Comparison of ENCODE assay signal across 17 mouse cellular contexts in genomic region chr16:95999291-95999690, GRCm38 (mm10). TPM values are rescaled to one million over a fixed set of nuclear protein-coding genes. Genes with fewer than 3 reads are reported as not detected.
DNase-seq lines count a peak whose midpoint lies in the region; ATAC-seq and TF ChIP-seq lines count a peak whose summit lies in the region.
"Had no signal": no experiment of that assay in that cellular context is flagged by ENCODE, and none has a peak within 500 bp of the region (broad histone marks: within the 10 kb centered on the region; RNA-seq: fewer than 3 reads in every experiment).

No protein-coding gene starts in this region.

- H3K4me2 ChIP-seq in heart, embryonic 13.5 days = no peak overlapping the region
- no peak overlapping the region for H3K4me2 ChIP-seq in myocyte (ENCODE audit: low read depth)
- H3K4me2 ChIP-seq: intestine, embryonic 15.5 days; liver, embryonic 11.5 days; lung, embryonic 14.5 days; neural tube, embryonic 12.5 days; stomach, embryonic 15.5 days had no signal

- no peak overlapping the region for H3K4me3 ChIP-seq in heart, embryonic 13.5 days
- H3K4me3 ChIP-seq in myocyte = no peak overlapping the region
- H3K4me3 ChIP-seq in embryonic facial prominence, embryonic 10.5 days = no peak overlapping the region
- H3K4me3 ChIP-seq: hindbrain, embryonic 10.5 days; intestine, embryonic 15.5 days; neural tube, embryonic 12.5 days; stomach, embryonic 15.5 days had no signal

- intact Hi-C loops in heart, postnatal 25 days (cut with DNase I) = no loop called here

- no peak overlapping the region for H3K9ac ChIP-seq in heart, embryonic 13.5 days
- H3K9ac ChIP-seq: intestine, embryonic 15.5 days; lung, embryonic 14.5 days; neural tube, embryonic 12.5 days; stomach, embryonic 15.5 days had no signal

- peaks cover 78% of the 10 kb centered on the region for H3K36me3 ChIP-seq in heart, embryonic 13.5 days
- peaks cover 55% of the 10 kb centered on the region for H3K36me3 ChIP-seq in myocyte (ENCODE audit: control insufficient read depth, insufficient read depth)
- H3K36me3 ChIP-seq in embryonic facial prominence, embryonic 10.5 days (replicated peaks) = peaks cover 80% of the 10 kb centered on the region

- DNase-seq in heart, postnatal 25 days (ENCODE audit: low spot score) = no peak
- DNase-seq in thymus, postnatal 4 days = peak; percentile 35
- DNase-seq in embryonic facial prominence, embryonic 10.5 days (ENCODE audit: low spot score) = no peak
- DNase-seq in embryo, embryonic 10.5 days (ENCODE audit: low spot score) = no peak
- DNase-seq: cerebellum, postnatal 25 days; kidney, postnatal 25 days; lung, embryonic 14.5 days; midbrain, embryonic 14.5 days had no signal

- H3K27ac ChIP-seq in heart, embryonic 13.5 days (replicated peaks) = no peak overlapping the region
- H3K27ac ChIP-seq in embryonic facial prominence, embryonic 10.5 days (replicated peaks) = no peak overlapping the region
- H3K27ac ChIP-seq: hindbrain, embryonic 10.5 days; intestine, embryonic 15.5 days; macrophage; neural tube, embryonic 12.5 days; stomach, embryonic 15.5 days had no signal

- H3K4me1 ChIP-seq in heart, embryonic 13.5 days = peaks cover 6% of the 10 kb centered on the region
- no peaks in the 10 kb centered on the region for H3K4me1 ChIP-seq in embryonic facial prominence, embryonic 10.5 days
- H3K4me1 ChIP-seq: hindbrain, embryonic 10.5 days; intestine, embryonic 15.5 days; neural tube, embryonic 12.5 days; stomach, embryonic 15.5 days had no signal

- H3K9me3 ChIP-seq in heart, embryonic 13.5 days = no peaks in the 10 kb centered on the region
- no peaks in the 10 kb centered on the region for H3K9me3 ChIP-seq in embryonic facial prominence, embryonic 10.5 days
- H3K9me3 ChIP-seq: hindbrain, embryonic 10.5 days; intestine, embryonic 15.5 days; neural tube, embryonic 12.5 days; stomach, embryonic 15.5 days had no signal

- ATAC-seq in heart, embryonic 13.5 days (ENCODE audit: extremely low read depth, insufficient number of reproducible peaks, low FRiP score, low TSS enrichment) = peak; percentile 58; the same call in 1 of the 2 replicates
- peak; percentile 89 for ATAC-seq in activated CD4-positive, CD25-positive, alpha-beta regulatory T cell, adult 4 months
- ATAC-seq: intestine, embryonic 15.5 days had no signal

- H3ac ChIP-seq in myocyte (ENCODE audit: control insufficient read depth, insufficient read length) = no peak overlapping the region

- no peaks in the 10 kb centered on the region for H3K79me2 ChIP-seq in myocyte (ENCODE audit: control insufficient read depth, insufficient read depth)

- no peak for TF ChIP-seq POLR2A in myocyte (IDR thresholded peaks at IDR 0.05; ENCODE audit: insufficient read length, low read depth)

- no peaks in the 10 kb centered on the region for H3K27me3 ChIP-seq in heart, embryonic 13.5 days (replicated peaks)
- H3K27me3 ChIP-seq in myocyte (ENCODE audit: control insufficient read depth, insufficient read depth, insufficient read length) = no peaks in the 10 kb centered on the region
- no peaks in the 10 kb centered on the region for H3K27me3 ChIP-seq in embryonic facial prominence, embryonic 10.5 days (replicated peaks; ENCODE audit: low read depth, poor library complexity, severe bottlenecking)
- H3K27me3 ChIP-seq: intestine, embryonic 15.5 days; neural tube, embryonic 12.5 days; stomach, embryonic 15.5 days had no signal

- WGBS in heart, embryonic 13.5 days = 70% methylated on average over 5 of the region's 5 CpGs
- WGBS in embryonic facial prominence, embryonic 10.5 days = 94% methylated on average over 5 of the region's 5 CpGs

TF ChIP-seq in myocyte, 11 proteins besides CTCF, POLR2A, EP300 and RAD21:
- TF ChIP-seq USF1 (IDR thresholded peaks at IDR 0.05; ENCODE audit: low read depth) = peak; percentile 30
- no peak for TF ChIP-seq MYOD1 (IDR thresholded peaks at IDR 0.05; ENCODE audit: control insufficient read depth in 1 of 3, insufficient read length in 2 of 3, low read depth in 2 of 3)
- TF ChIP-seq MYOG (IDR thresholded peaks at IDR 0.05; ENCODE audit: control insufficient read depth in 1 of 3, insufficient read depth in 1 of 3, insufficient read length in 2 of 3, low read depth in 2 of 3) = no peak
- no peak for TF ChIP-seq POLR2AphosphoS2 (IDR thresholded peaks at IDR 0.05; ENCODE audit: insufficient read length, low read depth)
- no peak for TF ChIP-seq TCF3 (IDR thresholded peaks at IDR 0.05; ENCODE audit: insufficient read length, low read depth)

RNA-seq across cellular contexts. Expression of gene Psmg1, which starts 8.5 kb away (rescaled TPM):
- 62.1 and 72.4 TPM in 2 replicates for polyA plus RNA-seq in heart, embryonic 13.5 days (2015; fragmentation: Nextera tagmentation; extraction: Ambion mirVana)
- total RNA-seq in heart, postnatal 25 days (2021) = 10 to 100 TPM; 22.5 to 29.1 TPM
- polyA plus RNA-seq in activated CD4-positive, CD25-positive, alpha-beta regulatory T cell, adult 4 months (2017; shearing (Covaris generic)) = 10 to 100 TPM; 21.0 to 29.4 TPM
- 38.5 TPM for polyA plus RNA-seq in myocyte (2012; fragmentation: generic; extraction: Trizol)
- polyA plus RNA-seq in embryonic facial prominence, embryonic 10.5 days (2016; fragmentation: Nextera tagmentation; extraction: Ambion mirVana) = 115 and 122 TPM in 2 replicates
